Mouse (Mus musculus) midbrain, embryonic 10.5 days (tissue): ENCODE data around the gene Herc3. TPM values are rescaled to one million over a fixed set of nuclear protein-coding genes. Genes with fewer than 3 reads are reported as not detected.

Experiments used
- DNase-seq: peaks from one replicate; pipeline ENCODE4 v3.0.0-alpha.2; 2017; ENCODE audit warnings: low spot score
- H3K27ac ChIP-seq: fragments of 300-500 bp; sonication (generic); replicated peaks from 2 replicates; pipeline ENCODE4 v1.5.1; 2016; ENCODE audit warnings: mild to moderate bottlenecking
- H3K27me3 ChIP-seq: fragments of 300-500 bp; sonication (generic); 2 replicates; pipeline ENCODE4 v1.6.1; 2016; ENCODE audit warnings: low read depth, mild to moderate bottlenecking; ENCODE audit not compliant: poor library complexity, severe bottlenecking
- H3K36me3 ChIP-seq: fragments of 300-500 bp; sonication (generic); 2 replicates; pipeline ENCODE4 v1.6.1; 2016; ENCODE audit warnings: mild to moderate bottlenecking, moderate library complexity
- H3K4me1 ChIP-seq: fragments of 300-500 bp; sonication (generic); 2 replicates; pipeline ENCODE4 v1.6.1; 2016
- H3K4me3 ChIP-seq: fragments of 300-500 bp; sonication (generic); 2 replicates; pipeline ENCODE4 v1.5.1; 2016; ENCODE audit warnings: mild to moderate bottlenecking, moderate library complexity
- H3K9me3 ChIP-seq: fragments of 300-500 bp; sonication (generic); replicated peaks from 2 replicates; pipeline ENCODE4 v1.6.1; 2016; ENCODE audit warnings: mild to moderate bottlenecking
- WGBS: fragments of 180-500 bp; shearing (Covaris S2); methylation state at CpG from one replicate; pipeline ENCODE4 v1.1.7; 2016; 5-methylcytosine and 5-hydroxymethylcytosine counted together
- polyA plus RNA-seq: library from polyadenylated mRNA; unstranded; fragments of >200 nt; fragmentation: Nextera tagmentation; extraction: Ambion mirVana; gene quantifications from 2 replicates; pipeline ENCODE4 v1.2.1, GENCODE M21; 2016

Gene Herc3
- polyA plus RNA-seq, 1 experiment from 2014 or later: 5.7 TPM

- Histone ChIP-seq H3K9me3 (no peaks in the 10 kb centered on the region), H3K4me1 (peaks cover 12% of the 10 kb centered on the region), H3K27me3 (no peaks in the 10 kb centered on the region), H3K27ac (no peak overlapping the region), H3K36me3 (no peaks in the 10 kb centered on the region), H3K4me3 (no peak overlapping the region)
- no peak for DNase-seq
- WGBS: 79% methylated on average over 2 of the region's 2 CpGs
These were observed 9.9 kb downstream of the Herc3 start for GRCm38 (mm10) chr6:58841208-58841607.

GRCm38 (mm10) chr6:58842186-58842585 is 10.9 kb downstream of the Herc3 start:
- H3K4me3 ChIP-seq: no peak overlapping the region
- WGBS: 63% methylated on average over 2 of the region's 2 CpGs
- no peaks in the 10 kb centered on the region for H3K9me3 ChIP-seq
- H3K27ac ChIP-seq: no peak overlapping the region
- peaks cover 12% of the 10 kb centered on the region for H3K4me1 ChIP-seq
- H3K27me3 ChIP-seq: no peaks in the 10 kb centered on the region
- DNase-seq: no peak
- no peaks in the 10 kb centered on the region for H3K36me3 ChIP-seq

GRCm38 (mm10) chr6:58843580-58843979 is 12.3 kb downstream of the Herc3 start:
- no peak overlapping the region for H3K27ac ChIP-seq
- WGBS: 86% methylated on average over 9 of the region's 9 CpGs
- H3K9me3 ChIP-seq: no peaks in the 10 kb centered on the region
- no peaks in the 10 kb centered on the region for H3K27me3 ChIP-seq
- H3K4me3 ChIP-seq: no peak overlapping the region
- DNase-seq: no peak
- H3K4me1 ChIP-seq: peaks cover 2% of the 10 kb centered on the region
- H3K36me3 ChIP-seq: no peaks in the 10 kb centered on the region

- Histone ChIP-seq H3K4me1 (no peaks in the 10 kb centered on the region), H3K9me3 (no peaks in the 10 kb centered on the region), H3K36me3 (no peaks in the 10 kb centered on the region), H3K27ac (no peak overlapping the region), H3K4me3 (no peak overlapping the region), H3K27me3 (no peaks in the 10 kb centered on the region)
- WGBS: 92% methylated on average over 8 of the region's 8 CpGs
- no peak for DNase-seq
These were observed 13.0 kb downstream of the Herc3 start for GRCm38 (mm10) chr6:58844188-58844822.

- no peak for DNase-seq
- Histone ChIP-seq H3K36me3 (no peaks in the 10 kb centered on the region), H3K27ac (no peak overlapping the region), H3K9me3 (no peaks in the 10 kb centered on the region), H3K27me3 (no peaks in the 10 kb centered on the region), H3K4me1 (no peaks in the 10 kb centered on the region), H3K4me3 (no peak overlapping the region)
- WGBS: 90% methylated on average over 9 of the region's 9 CpGs
These were observed 15.8 kb downstream of the Herc3 start for GRCm38 (mm10) chr6:58846850-58847692.

GRCm38 (mm10) chr6:58847836-58848235 is 16.6 kb downstream of the Herc3 start:
- no peaks in the 10 kb centered on the region for H3K9me3 ChIP-seq
- H3K4me1 ChIP-seq: no peaks in the 10 kb centered on the region
- no peaks in the 10 kb centered on the region for H3K27me3 ChIP-seq
- H3K27ac ChIP-seq: no peak overlapping the region
- no peak for DNase-seq
- no peak overlapping the region for H3K4me3 ChIP-seq
- 94% methylated on average over 5 of the region's 5 CpGs for WGBS
- H3K36me3 ChIP-seq: no peaks in the 10 kb centered on the region

- no peak overlapping the region for H3K4me3 ChIP-seq
- WGBS: 68% methylated on average over 5 of the region's 5 CpGs
- no peaks in the 10 kb centered on the region for H3K36me3 ChIP-seq
- DNase-seq: no peak
- no peak overlapping the region for H3K27ac ChIP-seq
- H3K9me3 ChIP-seq: no peaks in the 10 kb centered on the region
- no peaks in the 10 kb centered on the region for H3K27me3 ChIP-seq
- no peaks in the 10 kb centered on the region for H3K4me1 ChIP-seq
These were observed 18.1 kb downstream of the Herc3 start for GRCm38 (mm10) chr6:58849356-58849755.

GRCm38 (mm10) chr6:58855676-58856367 is 24.6 kb downstream of the Herc3 start:
- no peak overlapping the region for H3K4me3 ChIP-seq
- H3K36me3 ChIP-seq: peaks cover 2% of the 10 kb centered on the region; the same call in 1 of the 2 replicates
- WGBS: 94% methylated on average over 10 of the region's 10 CpGs
- H3K27ac ChIP-seq: no peak overlapping the region
- no peaks in the 10 kb centered on the region for H3K9me3 ChIP-seq
- DNase-seq: no peak
- H3K27me3 ChIP-seq: no peaks in the 10 kb centered on the region
- H3K4me1 ChIP-seq: no peaks in the 10 kb centered on the region

- Histone ChIP-seq H3K9me3 (no peaks in the 10 kb centered on the region), H3K27ac (no peak overlapping the region), H3K4me3 (no peak overlapping the region), H3K36me3 (peaks cover 2% of the 10 kb centered on the region; the same call in 1 of the 2 replicates), H3K4me1 (no peaks in the 10 kb centered on the region), H3K27me3 (no peaks in the 10 kb centered on the region)
- 80% methylated on average over 2 of the region's 2 CpGs for WGBS
- no peak for DNase-seq
These were observed 25.2 kb downstream of the Herc3 start for GRCm38 (mm10) chr6:58856494-58856893.

- 89% methylated on average over 4 of the region's 4 CpGs for WGBS
These were observed 28.3 kb downstream of the Herc3 start for GRCm38 (mm10) chr6:58859517-58859916.

GRCm38 (mm10) chr6:58862446-58862993 is 31.3 kb downstream of the Herc3 start:
- H3K27ac ChIP-seq: no peak overlapping the region
- peaks cover 2% of the 10 kb centered on the region; the same call in 1 of the 2 replicates for H3K36me3 ChIP-seq
- H3K4me1 ChIP-seq: no peaks in the 10 kb centered on the region
- H3K9me3 ChIP-seq: no peaks in the 10 kb centered on the region
- H3K4me3 ChIP-seq: no peak overlapping the region
- no peaks in the 10 kb centered on the region for H3K27me3 ChIP-seq
- WGBS: 91% methylated on average over 9 of the region's 9 CpGs
- DNase-seq: no peak

More at GRCm38 (mm10) chr6:58859517-58859916, 28.3 kb downstream of the Herc3 start:
- no peak for DNase-seq
- Histone ChIP-seq H3K4me3 (no peak overlapping the region), H3K27ac (no peak overlapping the region), H3K4me1 (no peaks in the 10 kb centered on the region), H3K27me3 (no peaks in the 10 kb centered on the region), H3K9me3 (no peaks in the 10 kb centered on the region), H3K36me3 (peaks cover 2% of the 10 kb centered on the region; the same call in 1 of the 2 replicates)

GRCm38 (mm10) chr6:58863631-58864235 is 32.5 kb downstream of the Herc3 start:
- Histone ChIP-seq H3K4me3 (no peak overlapping the region), H3K9me3 (no peaks in the 10 kb centered on the region), H3K4me1 (no peaks in the 10 kb centered on the region), H3K36me3 (peaks cover 2% of the 10 kb centered on the region; the same call in 1 of the 2 replicates), H3K27ac (no peak overlapping the region), H3K27me3 (no peaks in the 10 kb centered on the region)
- 90% methylated on average over 4 of the region's 4 CpGs for WGBS
- DNase-seq: no peak
